Mouse (Mus musculus) liver, adult 2 months (tissue): Measurements from ENCODE around the gene Ppp1r9a. TPM values are rescaled to one million over a fixed set of nuclear protein-coding genes. Genes with fewer than 3 reads are reported as not detected.

Source experiments
- DNase-seq: peaks from one replicate; pipeline ENCODE4 v3.0.0-alpha.2; 2011; ENCODE audit warnings: low read depth, low spot score; ENCODE audit errors: extremely low read depth
- H3K27ac ChIP-seq: fragments of 200-500 bp; replicated peaks from 2 replicates; pipeline ENCODE4 v1.5.1; 2012; ENCODE audit warnings: low read depth, mild to moderate bottlenecking, control low read depth, inconsistent platforms, low read length; ENCODE audit not compliant: insufficient read depth
- H3K27me3 ChIP-seq: fragments of 200-500 bp; 2 replicates; pipeline ENCODE4 v1.6.1; 2012; ENCODE audit warnings: mild to moderate bottlenecking, moderate library complexity, low read length, inconsistent platforms; ENCODE audit not compliant: control insufficient read depth, insufficient read depth
- H3K36me3 ChIP-seq: fragments of 200-500 bp; 2 replicates; pipeline ENCODE4 v1.6.1; 2012; ENCODE audit warnings: low read length, inconsistent platforms; ENCODE audit not compliant: control insufficient read depth, insufficient read depth
- H3K4me1 ChIP-seq: fragments of 200-500 bp; 2 replicates; pipeline ENCODE4 v1.6.1; 2011; ENCODE audit warnings: low read length; ENCODE audit not compliant: control insufficient read depth, insufficient read depth
- H3K4me3 ChIP-seq: fragments of 200-500 bp; 2 replicates; pipeline ENCODE4 v1.5.1; 2011; ENCODE audit warnings: low read depth, mild to moderate bottlenecking, control low read depth, low read length, moderate library complexity; ENCODE audit not compliant: insufficient read depth
- H3K79me2 ChIP-seq: fragments of 200-500 bp; 2 replicates; pipeline ENCODE4 v1.6.1; 2012; ENCODE audit warnings: inconsistent platforms, mild to moderate bottlenecking, low read length, moderate library complexity; ENCODE audit not compliant: control insufficient read depth, insufficient read depth
- H3K9ac ChIP-seq: fragments of 200-500 bp; 2 replicates; pipeline ENCODE4 v1.6.1; 2012; ENCODE audit warnings: low read depth, mild to moderate bottlenecking, control low read depth, inconsistent platforms, low read length
- CTCF ChIP-seq: fragments of 200-500 bp; IDR thresholded peaks from 2 replicates; pipeline ENCODE4 v1.5.1; 2011; ENCODE audit warnings: low read depth, low read length, control low read depth
- POLR2A ChIP-seq: fragments of 200-500 bp; IDR thresholded peaks from 2 replicates; pipeline ENCODE4 v1.6.1; 2011; ENCODE audit warnings: low read length, control low read depth; ENCODE audit not compliant: insufficient read depth; ENCODE audit errors: extremely low read depth
- WGBS: fragments of 180-500 bp; shearing (Covaris S2); methylation state at CpG from one replicate; pipeline ENCODE4 v1.1.7; 2018; 5-methylcytosine and 5-hydroxymethylcytosine counted together
- polyA plus RNA-seq: library from polyadenylated mRNA; depleted of rRNA; stranded (reverse); fragments of >200 nt; gene quantifications from 2 replicates; pipeline ENCODE4 v1.2.3, GENCODE M21; 2012
- total RNA-seq: library from RNA; depleted of rRNA; stranded (reverse); fragments of >200 nt; gene quantifications from 2 replicates; pipeline ENCODE4 v1.2.3, GENCODE M21; 2014

Gene Ppp1r9a
- total and polyA plus RNA-seq, 2 experiments, result 0.75 to 3.0 TPM

DNA sequence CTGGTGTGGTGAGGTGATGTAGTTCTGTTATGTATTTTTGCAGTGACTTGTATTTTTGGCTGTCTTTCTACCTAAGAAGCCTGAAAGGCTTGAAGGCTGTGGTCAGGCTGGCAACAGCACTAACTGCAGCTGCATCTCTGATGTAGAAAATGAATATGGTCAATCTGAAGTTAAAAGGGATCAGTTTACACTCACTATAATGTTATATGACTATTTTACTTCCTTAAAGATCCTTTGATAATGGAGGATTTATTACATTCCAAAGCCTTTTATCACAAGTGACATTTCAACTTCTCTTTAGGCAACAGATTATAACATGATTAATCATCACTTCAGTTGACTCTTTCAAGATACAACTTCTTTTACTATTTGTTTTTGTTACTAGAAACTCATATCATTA is 179.4 kb downstream of the Ppp1r9a start:
- no peaks in the 10 kb centered on the region for H3K79me2 ChIP-seq
- no peak for TF ChIP-seq CTCF
- no peak for TF ChIP-seq POLR2A

DNA sequence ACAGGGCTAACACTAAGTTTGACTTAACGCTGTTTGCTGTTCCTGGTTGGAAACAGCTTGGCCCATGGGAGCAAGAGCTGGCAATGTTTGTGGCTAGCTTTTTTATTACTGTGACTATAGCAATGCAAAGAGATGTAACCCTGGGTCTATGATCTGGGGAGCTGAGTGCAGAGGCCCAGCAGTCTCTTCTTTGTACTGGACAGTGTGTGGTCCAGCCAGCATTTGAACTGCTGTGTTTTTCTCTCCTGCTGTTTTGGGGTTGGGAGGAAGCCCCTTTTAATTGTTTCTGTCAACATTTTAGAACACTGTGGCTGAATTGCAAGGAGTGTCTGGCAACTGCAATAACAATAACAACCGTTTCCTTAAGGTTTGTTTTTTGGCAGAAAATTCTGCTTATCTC is 180.0 kb downstream of the Ppp1r9a start:
- WGBS, result 80% methylated on average over 2 of the region's 2 CpGs
- Histone ChIP-seq H3K9ac (no peak overlapping the region), H3K27ac (no peak overlapping the region), H3K79me2 (no peaks in the 10 kb centered on the region), H3K27me3 (no peaks in the 10 kb centered on the region), H3K4me1 (no peaks in the 10 kb centered on the region), H3K36me3 (no peaks in the 10 kb centered on the region), H3K4me3 (no peak overlapping the region)
- DNase-seq, result no peak
- TF ChIP-seq POLR2A (no peak), CTCF (no peak)

More for the DNA sequence above, 179.4 kb downstream of the Ppp1r9a start:
- Histone ChIP-seq H3K36me3 (no peaks in the 10 kb centered on the region), H3K27ac (no peak overlapping the region), H3K27me3 (no peaks in the 10 kb centered on the region), H3K4me1 (no peaks in the 10 kb centered on the region), H3K4me3 (no peak overlapping the region), H3K9ac (no peak overlapping the region)
- DNase-seq, result no peak

DNA sequence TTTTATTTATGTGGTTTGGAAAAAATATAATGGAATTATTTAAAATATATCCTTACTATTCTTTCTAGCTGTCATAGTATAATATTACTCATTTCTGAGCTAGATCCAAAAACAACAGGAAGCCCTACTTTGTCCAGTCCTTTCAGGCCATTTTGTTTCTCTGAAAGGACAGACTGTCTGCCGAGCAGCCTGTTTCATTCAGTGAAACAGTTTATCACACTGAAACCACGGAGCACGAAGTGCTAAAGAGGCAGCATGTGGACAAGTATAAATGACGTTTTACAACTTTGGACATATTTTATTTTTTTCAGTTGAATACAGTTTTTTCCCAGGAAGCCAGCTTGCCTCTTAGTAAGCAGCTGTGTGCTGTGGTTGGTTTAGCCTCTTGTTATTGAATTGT is 181.2 kb downstream of the Ppp1r9a start:
- Histone ChIP-seq H3K9ac (no peak overlapping the region), H3K4me1 (no peaks in the 10 kb centered on the region), H3K79me2 (no peaks in the 10 kb centered on the region), H3K4me3 (no peak overlapping the region), H3K27me3 (no peaks in the 10 kb centered on the region), H3K27ac (no peak overlapping the region), H3K36me3 (no peaks in the 10 kb centered on the region)
- WGBS, result 87% methylated on average over 4 of the region's 4 CpGs
- DNase-seq, result no peak
- TF ChIP-seq POLR2A, result no peak
- no peak for TF ChIP-seq CTCF

DNA sequence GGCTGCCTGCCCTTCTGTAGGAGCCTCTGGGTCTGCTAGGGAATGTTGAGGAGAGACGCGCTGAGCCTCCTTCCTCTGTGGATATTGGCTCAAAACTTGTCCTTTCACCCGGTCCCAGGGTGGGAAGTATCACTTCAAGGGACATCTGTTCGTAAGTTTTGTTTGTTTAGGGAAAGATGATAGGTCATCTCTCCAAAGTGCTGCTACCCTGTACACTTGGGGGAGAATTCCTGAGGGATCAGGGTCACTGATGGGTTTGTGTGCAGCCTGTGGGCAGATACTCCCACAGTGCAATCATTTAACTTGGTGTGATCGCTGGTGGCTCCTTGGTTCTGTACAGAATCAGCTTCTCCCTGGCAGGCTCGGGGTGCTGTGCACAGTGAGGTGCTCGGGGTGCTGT is 189.2 kb downstream of the Ppp1r9a start:
- Histone ChIP-seq H3K79me2 (no peaks in the 10 kb centered on the region), H3K36me3 (no peaks in the 10 kb centered on the region), H3K4me1 (no peaks in the 10 kb centered on the region), H3K4me3 (no peak overlapping the region), H3K9ac (no peak overlapping the region), H3K27ac (no peak overlapping the region), H3K27me3 (no peaks in the 10 kb centered on the region)
- TF ChIP-seq CTCF (no peak), POLR2A (no peak)
- 85% methylated on average over 7 of the region's 7 CpGs for WGBS
- no peak for DNase-seq

DNA sequence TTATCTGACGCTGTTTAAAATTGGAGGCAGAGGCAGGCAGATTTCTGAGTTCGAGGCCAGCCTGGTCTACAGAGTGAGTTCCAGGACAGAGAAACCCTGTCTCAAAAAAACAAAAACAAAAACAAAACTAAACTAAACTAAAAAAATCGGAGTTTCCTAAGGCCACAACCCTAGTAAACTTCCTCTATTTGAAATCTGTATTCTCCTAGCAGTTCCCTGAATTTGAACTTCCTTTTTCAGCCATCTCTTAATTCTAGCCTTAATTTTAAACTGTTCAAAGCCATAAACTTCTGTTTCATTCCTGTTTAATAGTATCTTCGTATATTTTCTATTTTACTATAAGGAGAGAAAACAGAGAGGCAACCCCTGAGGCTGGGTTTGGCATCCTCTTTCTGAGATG is 190.1 kb downstream of the Ppp1r9a start:
- peak; percentile 15 for DNase-seq
- WGBS, result 86% methylated on average over 4 of the region's 4 CpGs
- Histone ChIP-seq H3K4me1 (no peaks in the 10 kb centered on the region), H3K27ac (no peak overlapping the region; the same call in 1 of the 2 replicates), H3K4me3 (no peak overlapping the region), H3K36me3 (no peaks in the 10 kb centered on the region), H3K27me3 (no peaks in the 10 kb centered on the region), H3K79me2 (no peaks in the 10 kb centered on the region), H3K9ac (no peak overlapping the region)
- TF ChIP-seq CTCF (no peak), POLR2A (no peak)

DNA sequence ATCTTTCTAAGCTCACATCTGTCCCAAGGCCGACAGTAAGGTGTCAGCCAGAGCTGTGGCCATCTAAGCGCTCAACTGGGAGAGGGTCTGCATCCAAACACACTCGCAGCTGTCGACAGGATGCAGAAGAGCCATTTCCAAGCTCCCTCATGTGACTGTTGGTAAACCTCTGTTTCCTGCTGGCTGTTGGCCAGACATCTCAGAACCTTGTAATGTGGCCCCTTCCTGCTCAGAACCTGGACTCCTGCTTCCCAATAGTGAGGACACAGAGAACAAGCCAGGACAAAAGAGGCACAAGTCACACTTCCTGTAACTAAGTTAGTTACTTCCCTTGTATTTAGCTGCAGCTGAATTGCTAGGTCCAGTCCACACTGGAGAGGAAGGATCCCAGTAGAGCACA is 190.8 kb downstream of the Ppp1r9a start:
- TF ChIP-seq POLR2A, result no peak
- no peak for TF ChIP-seq CTCF
- no peaks in the 10 kb centered on the region for H3K27me3 ChIP-seq
- DNase-seq, result peak; percentile 44
- H3K36me3 ChIP-seq, result no peaks in the 10 kb centered on the region
- peak overlapping the region; percentile 7; the same call in 1 of the 2 replicates for H3K27ac ChIP-seq
- no peak overlapping the region for H3K4me3 ChIP-seq
- H3K4me1 ChIP-seq, result no peaks in the 10 kb centered on the region
- no peaks in the 10 kb centered on the region for H3K79me2 ChIP-seq
- no peak overlapping the region for H3K9ac ChIP-seq
- 67% methylated on average over 4 of the region's 4 CpGs for WGBS
